Mouse (Mus musculus) E14TG2a.4 (cell line): Measurements from ENCODE around the gene Kdm4d.
"Not testable (repeated sequence)": the region's sequence is repeated elsewhere in the genome, so short reads cannot be mapped to it uniquely, and the experiment has no call there.

Experiments used
- CTCF ChIP-seq: conservative IDR thresholded peaks from 2 replicates; pipeline ENCODE4 v1.5.1; 2014; ENCODE audit warnings: low read length
- NANOG ChIP-seq: IDR thresholded peaks from 2 replicates; pipeline ENCODE4 v1.6.1; 2014; ENCODE audit warnings: borderline replicate concordance, low read length, mixed read lengths

- TF ChIP-seq CTCF, NANOG: not testable (repeated sequence)
Measured at GRCm38 (mm10) chr9:14447086-14447485, 53.2 kb downstream of the Kdm4d start.
